Mouse (Mus musculus): Measurements from ENCODE around the gene Fstl1.

Gene Fstl1

DNA sequence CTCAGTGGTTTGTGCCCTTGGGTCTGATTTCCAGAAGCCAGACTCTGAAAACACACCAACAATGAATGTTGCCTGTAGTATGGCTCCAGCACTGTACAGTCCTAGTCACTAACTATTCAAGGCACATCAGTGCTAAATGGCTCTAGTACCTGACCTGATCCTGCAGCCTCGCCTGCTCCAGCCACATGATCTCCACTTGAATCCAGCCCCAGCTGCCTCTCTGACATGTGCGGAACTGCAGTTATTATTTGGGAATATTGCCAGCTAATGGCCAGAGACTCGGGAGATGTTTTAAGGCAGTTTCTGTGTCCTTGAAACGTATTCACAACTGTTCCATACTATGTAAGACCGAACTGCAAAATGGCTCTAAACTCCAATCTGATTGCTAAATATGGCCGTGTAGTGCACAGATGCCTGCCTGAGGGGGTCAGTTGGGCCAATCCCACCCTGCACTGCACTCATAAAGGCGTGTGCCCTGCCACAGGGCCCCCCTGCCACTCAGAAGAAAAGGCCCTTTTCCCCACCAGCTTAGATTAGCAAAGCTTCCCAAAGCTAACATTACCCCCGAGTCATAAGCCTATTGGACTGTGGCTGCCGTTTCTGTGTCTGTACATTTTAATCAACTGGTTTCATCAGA is 11.0 kb downstream of the Fstl1 start:
- no peak for DNase-seq (ENCODE audit: inconsistent ontology term)

DNA sequence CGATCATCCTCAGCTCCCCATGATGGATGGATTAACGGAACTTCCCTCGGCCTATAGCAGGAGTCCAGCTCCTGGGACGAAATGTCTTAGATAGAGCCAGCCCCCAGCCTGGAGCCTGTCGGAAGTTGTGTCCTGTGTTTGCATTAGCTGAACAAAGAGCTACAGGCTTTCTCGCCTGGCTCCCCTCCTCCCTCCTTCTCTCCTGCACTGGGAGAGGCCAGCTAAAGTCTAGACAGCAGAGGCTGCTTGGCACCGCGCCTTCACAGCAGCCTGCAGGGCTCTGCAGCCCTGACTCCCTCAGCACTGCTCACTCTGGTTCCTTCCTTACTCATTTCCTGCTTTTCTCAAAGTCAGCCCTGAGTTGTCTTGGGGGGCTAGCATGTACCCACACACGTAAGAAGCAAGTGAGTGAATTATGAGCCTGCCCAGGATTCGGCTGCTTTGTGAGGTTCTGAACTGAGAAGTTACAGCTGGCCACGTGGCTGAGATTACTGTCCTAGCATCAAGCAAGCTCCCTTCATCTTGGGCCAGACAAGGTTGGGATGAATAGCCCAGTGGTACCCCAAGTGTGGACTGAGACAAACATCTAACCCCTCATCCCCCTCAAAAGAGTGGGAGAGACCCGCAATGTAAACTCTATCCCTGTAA is 11.8 kb downstream of the Fstl1 start:
- peak; percentile 88 for DNase-seq (ENCODE audit: inconsistent ontology term)

DNA sequence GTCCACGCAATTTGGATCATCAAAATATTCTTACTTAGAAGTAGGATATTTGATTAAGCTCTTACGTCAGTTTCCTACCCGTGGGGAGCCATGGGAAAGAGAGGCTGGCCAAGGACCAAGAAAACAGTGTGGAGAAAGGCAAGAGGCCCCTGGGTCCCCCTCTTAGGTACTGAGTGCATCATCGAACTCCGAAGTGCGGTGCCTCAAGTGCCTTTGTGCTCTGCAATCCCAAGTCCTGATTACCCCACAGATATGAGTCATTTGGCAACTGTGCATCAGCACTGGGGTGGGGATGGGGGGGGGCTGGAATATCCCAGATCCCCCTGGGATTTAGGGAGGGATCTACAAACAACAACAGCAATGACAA is 12.3 kb downstream of the Fstl1 start:
- peak; percentile 55 for DNase-seq (ENCODE audit: inconsistent ontology term)

DNA sequence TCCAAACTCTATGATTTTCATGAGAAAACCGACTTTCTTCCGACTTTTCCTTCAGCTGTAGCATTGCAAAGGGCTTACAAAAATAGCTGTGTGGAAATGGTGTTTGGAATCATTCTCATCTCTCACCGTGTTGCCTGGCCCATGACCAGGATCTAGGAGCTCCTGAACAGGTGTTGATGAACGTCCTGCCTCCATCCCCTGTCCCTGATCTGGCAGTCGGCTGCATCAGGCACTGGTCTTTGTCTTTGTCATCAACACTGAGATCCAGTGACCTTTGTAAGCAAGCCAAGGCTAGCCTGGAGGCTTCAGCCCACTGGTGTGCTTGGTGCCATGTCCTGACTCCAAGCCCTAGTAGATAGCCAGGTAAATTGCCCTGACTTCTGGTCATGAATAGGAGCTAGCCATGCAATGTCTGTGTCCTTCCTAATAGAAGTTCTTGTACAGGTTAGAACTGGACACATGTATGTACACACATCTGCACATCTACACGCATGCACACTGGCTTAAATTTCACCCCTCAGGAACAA is 12.8 kb downstream of the Fstl1 start:
- DNase-seq (ENCODE audit: inconsistent ontology term) = no peak

DNA sequence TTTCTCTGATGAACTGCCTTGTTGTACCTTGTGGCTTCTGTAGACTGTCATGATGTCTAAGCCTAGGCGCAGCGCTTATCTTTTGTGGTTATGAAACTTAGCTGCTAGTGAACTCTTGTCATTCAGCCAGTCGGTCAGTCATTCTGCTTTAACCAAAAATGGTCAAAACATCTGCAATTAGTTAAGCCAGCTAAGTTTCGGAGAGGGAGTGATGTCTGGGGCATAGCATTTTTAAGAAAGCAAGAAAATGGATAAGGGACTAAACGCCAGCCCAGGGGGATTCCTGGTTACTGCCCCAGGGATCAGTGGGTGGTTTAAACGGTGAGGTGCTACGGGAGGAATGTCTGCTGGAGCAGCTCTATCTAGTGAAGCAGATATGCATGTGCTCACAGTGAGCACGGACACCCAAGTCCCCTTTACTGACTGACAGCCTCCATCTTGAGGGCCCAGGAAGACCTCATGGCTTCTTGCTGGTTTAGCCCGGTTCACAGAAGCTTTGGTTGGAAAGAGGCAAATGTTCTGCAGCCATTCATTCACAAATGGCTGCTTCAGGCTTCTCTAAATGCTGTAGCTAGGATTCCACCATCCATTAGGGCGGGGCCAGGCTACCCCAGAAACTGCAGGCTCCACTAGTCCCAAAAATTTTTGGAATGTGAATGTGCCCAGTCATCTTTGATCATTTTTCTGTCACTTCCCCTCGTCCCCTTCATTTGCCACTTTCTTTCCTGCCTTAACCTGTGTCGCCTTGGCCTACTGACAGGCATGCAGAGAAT is 13.5 kb downstream of the Fstl1 start:
- peak; percentile 76 for DNase-seq (ENCODE audit: inconsistent ontology term)

DNA sequence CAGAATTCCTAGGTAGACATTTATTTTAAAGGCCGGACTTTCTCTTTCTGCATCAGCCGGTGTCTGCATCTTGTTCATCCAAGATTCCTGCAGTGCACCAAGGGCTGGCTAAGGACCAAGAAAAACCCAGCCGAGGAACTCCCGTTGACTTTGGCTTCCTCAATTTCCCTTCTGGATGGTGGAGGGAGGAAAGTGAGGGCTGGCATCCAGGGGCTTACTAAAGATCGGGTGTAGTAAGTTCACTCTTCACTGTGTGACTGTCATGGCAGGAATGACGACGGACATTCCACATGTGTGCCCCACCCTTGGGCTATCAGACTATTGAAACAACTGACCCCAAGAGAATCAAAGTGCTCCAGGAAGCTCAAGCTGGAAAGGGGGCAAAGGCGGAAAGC is 14.1 kb downstream of the Fstl1 start:
- no peak for DNase-seq (ENCODE audit: inconsistent ontology term)

DNA sequence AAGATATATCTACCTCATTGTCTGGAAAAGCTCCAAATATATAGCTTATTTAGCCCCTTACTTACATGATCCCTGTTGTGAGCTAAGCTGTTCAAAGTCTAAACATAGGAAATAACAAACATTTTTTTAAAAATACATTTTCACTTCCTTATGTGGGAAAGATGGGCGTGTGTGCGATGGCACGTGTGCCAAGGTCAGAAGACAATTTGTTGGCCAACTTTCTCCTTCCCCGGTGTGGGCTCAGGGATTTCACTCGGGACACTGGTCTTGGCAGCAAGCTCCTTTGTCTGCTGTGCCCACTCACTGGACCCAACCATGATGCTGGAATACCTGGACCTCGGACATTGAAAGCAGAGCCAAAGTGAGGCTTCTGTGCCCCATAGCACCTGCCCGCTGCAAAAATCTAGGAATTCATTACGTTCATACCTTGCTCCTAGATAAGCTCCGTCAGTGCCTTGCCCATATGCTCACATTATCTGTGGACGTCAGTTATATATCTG is 19.0 kb downstream of the Fstl1 start:
- no peak for DNase-seq (ENCODE audit: inconsistent ontology term)

DNA sequence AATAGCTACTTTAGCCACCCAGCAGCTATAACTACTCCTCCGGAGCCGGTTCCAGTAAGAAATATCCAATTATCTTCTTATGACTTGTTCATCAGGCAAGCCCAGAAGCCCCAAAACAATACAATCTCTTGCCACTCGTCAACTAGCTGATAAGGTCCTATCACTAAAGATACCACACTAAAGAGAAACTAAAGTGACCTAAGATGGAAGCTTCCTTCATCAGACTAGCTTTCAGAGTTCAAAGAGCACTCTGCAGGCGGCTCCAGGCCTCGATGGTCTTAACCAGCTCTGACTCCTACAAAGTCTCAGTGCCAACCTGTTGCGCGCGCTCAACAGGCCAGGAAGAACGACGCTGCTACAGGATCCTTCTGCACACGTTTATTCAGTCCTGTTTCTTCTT is 19.6 kb downstream of the Fstl1 start:
- DNase-seq (ENCODE audit: inconsistent ontology term) = no peak

DNA sequence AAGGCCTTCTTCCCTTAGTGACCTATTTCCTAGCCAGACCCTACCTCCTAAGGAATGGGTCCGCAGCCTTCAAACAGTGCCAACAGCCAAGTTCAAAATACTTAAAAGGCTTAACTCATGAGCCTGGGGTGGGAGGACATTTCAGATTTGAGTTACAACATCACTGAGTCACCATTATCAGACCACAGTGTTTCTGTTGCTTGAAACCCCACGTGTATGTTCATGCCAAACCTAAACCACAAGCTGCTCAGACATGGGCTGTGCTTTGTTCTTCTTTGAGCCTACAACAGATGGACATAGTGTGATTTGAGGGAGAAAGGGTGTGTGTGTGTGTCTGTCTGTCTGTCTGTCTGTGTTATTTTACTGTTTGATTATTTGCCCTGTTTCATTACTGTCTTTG is 24.4 kb downstream of the Fstl1 start:
- peak; percentile 91 for DNase-seq (ENCODE audit: inconsistent ontology term)

DNA sequence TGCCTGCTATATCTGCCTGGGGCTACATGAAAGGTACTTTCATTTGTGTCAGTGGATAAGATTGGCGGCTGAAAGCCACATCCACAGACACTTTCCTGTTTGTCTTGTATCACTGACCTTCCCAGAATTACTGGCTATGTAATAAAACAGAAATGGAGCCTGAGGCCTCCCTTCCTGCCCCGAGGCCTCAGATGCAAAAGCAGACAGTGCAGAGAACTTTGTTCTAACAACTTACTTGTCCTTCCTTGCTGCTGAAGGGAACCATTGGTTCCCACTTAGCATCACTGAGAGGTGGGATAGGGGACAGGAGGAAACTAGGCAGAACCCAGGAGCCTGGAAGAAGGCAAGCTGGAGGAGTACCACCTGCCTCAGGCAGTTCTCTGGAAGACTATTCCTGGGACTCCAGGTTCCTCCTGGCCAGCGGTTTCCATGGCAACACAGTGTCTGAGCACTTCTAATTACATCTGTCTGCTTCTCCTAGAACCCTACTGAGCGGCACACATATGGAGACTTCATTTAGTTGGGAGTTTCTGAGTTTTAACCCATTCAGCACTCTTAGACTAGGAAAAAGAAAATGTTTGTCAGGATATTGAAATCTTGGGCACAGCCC is 26.1 kb downstream of the Fstl1 start:
- DNase-seq (ENCODE audit: inconsistent ontology term) = no peak

DNA sequence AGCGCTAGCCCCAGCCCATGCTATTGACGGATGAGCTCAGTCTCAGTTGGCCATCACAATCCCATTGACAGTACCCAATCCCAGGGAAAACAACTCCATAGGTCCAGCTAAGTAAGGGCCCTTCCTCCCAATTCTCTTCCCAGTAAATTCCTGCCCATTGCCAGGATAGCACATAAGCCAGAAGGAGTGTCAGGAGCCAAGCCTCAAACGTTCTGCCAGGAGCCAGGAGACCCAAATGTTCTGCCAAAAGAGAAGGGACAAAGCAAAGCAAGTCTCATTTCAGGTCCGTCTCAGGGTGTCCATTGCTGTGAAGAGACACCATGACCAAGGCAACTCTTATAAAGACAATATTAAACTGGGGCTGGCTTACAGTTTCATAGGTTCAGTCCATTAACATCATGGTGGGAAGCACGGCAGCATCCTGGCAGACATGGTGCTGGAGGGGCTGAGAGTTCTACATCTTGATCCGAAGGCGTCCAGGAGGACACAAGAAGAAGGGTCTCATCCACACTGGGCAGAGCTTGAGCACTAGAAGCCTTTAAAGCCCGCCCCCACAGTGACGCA is 26.8 kb downstream of the Fstl1 start:
- DNase-seq (ENCODE audit: inconsistent ontology term) = no peak

DNA sequence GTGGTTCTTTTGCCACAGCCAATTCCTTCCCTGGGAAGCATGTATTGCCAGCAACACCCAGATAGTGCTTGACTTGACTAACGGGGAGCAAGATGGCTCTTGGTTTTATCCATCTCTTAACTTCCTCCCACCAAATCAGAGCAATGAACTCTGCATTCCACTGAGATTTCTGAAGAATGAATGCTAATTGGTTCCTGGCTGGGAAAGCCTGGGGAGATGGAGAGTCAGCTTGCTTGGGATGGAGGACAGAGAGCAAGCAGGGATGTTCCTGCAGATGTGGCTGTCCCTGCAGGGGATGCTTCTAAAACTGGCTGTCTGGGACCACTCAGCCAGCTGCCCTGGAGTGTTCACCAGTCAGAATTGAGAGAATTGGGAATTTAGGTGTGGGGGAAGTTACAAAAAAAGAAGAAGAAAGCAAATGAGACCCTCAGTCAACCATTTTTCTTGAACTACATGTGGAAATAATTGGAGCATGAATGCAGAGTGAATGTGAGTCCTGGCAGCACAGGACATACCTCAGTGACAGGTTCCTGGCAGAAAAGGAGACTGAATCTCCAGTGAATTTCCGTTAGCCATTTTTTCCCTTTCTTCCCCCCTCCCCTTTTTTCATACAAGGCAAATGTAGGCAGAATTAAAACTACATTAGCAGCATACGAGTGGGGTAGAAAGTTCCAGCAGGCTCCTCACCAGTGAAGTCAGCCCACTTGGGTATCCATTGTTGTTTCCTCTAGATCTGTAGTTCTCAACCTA is 29.2 kb downstream of the Fstl1 start:
- DNase-seq (ENCODE audit: inconsistent ontology term) = peak; percentile 89

DNA sequence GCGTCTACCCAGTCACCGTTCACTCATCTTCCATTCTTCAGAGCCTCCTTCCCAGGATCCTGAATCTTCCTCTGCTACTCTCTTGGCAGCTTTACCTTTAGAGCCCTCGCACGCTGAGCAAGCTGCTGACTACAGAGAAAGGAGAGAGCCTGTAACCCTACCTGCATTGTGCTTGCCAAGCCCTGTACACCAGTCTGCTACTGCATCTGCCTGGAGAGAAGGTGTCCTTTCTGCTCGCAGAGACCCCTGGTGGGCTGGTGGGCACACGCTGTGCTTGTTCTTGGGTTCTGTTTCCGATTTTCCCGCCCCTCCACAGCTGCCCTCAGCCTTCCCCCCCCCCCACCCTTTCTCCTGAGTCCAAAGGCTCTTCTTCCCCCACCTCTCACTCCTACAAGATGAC is 30.6 kb downstream of the Fstl1 start:
- no peak for DNase-seq (ENCODE audit: inconsistent ontology term)

DNA sequence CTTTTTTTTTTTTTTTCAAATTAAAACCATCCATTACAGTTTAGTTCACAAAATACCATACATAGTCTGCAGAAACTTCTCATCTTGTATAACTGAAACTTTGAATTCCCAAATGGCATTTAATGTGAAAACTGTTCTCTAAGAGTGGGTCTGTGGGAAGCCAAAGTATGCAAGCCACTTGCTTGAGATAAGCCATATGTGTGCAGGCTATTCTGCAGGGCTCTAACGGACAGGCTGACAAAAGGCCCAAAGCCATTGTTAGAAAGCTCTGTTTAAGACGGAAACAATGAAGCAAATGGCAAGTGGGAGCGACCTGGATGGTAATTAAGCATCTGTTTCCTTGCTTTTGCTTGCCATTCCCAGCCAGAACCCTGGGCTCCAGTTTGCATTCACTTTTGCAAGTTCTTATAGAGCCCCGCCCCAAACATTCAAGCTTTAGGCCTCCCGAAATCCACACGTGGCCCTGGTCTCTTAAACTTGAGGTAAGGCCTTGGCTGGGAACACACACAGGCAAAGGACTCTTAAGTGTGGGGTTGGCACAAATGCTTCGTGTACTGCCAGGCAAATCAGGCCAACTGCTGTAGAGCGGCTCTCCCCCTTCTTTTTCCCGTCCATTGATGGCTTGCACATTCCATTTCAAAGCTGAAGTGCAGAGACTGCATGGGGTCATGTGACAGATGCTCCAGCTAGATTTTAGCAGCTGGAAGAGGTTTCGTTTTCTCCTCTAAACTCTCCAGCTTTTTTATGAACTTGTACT is 32.4 kb downstream of the Fstl1 start:
- peak; percentile 65 for DNase-seq (ENCODE audit: inconsistent ontology term)

DNA sequence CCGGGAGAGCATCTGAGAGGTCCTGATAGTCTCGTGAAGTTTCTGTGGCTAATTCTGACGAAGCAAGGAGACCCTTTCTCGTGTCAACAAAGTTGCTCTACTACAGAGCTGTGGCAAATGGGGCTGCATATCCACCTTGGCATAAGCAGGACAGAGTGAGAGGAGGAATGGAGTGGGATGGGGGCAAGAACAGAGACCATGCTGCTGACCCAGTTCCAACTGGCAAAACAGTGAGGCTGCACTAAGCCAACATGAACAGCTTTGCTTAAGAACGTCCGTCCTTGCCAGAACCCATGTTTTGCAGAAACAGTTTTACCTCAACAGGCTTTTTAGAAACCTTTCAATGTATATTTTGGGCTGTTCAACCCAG is 32.9 kb downstream of the Fstl1 start:
- DNase-seq (ENCODE audit: inconsistent ontology term) = no peak

DNA sequence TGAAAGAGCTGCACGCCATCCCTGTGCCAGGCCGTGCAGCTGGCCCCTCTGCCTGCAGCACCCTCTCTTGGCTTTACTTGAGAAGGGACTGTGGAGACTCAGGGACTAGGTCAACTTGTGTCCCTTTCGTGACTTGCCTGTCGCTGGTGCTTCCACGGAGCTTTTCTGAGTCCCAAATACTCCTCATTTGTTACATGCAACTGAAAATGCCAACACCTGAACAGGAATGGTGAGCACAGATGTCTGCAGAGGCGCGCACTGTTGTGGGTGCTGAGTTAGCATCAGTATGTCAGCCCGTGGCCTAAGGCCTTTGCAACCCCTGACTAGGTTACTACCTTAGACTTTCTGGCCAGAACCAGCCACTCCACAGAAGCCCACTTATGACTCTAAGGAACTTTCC is 35.2 kb downstream of the Fstl1 start:
- DNase-seq (ENCODE audit: inconsistent ontology term) = no peak

DNA sequence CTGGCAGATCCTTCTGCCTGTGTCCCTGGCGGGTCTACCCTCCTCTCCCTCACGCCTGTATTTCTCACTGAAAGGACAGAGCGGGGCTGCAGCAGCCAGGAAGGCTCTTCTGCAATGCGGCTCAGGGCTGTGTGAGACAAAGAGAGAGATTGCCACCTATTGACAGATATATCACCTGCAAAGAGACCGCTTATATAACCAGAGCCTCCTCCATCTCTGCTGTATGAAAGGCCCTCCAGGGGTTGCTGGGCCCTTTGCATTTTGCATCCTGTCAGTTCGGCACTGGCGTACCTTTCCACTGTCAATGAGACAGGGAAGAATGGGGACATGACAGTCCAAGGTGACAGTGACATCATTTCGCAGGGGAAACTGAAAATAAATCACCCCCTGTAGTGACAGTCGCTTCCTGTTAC is 35.8 kb downstream of the Fstl1 start:
- DNase-seq (ENCODE audit: inconsistent ontology term) = no peak

DNA sequence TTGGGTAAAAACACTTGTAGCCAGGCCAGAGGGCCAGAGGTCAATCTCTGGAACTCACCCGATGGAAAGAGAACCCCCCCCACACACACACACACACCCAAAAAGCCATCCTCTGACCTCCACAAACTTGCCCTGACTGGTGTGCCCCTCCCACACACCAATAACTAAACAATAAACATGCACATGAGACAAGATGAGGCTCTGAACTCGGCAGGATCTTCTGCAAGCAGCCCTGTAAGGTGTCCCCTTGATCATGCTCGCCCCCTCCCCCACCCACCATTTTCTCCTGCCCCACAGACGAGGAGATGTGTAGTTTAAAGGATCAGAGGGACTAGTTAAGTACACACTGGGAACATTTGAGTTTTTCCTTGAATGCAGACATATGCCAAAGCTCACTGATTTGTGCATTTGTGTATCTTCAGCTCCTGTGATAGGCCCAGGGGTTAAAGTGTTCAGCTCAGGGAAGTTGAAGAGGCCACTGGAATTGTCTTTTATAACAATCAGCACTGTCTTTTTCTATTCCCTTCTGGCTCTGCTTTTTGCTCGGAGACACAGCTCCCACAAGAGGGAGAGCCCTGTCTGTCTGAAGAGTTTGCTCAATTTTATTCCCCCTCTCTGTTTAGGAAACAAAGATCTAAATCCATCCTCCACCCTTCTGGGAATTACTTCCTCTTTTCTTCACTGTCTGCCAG is 37.2 kb downstream of the Fstl1 start:
- DNase-seq (ENCODE audit: inconsistent ontology term) = no peak

DNA sequence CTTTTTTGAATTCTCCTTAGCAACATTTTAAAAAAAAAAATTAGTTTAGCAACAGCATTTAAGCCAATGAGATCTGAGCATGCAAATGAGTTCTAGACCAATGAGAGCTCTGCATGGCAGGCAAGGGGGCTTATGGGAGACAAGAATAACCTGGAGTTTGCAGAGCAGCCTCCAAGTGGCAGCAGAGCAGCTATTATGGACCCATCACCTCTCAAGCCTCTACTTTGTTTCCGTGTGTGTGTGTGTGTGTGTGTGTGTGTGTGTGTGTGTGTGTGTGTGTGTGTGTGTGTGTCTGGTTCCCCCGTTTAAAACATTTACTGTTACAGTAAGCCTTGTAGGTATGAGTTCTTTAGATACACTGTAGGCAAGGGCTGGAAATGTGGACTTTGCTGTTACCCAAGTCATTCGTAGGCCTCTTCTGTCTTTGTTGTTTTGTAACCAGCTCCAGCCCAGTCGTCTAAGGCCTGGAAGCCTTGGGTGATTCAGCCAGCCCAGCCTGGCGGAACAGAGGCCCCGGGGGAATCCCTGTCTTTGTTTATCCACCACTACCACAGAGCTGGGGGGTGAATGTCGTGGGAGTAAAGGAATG is 37.8 kb downstream of the Fstl1 start:
- peak; percentile 90 for DNase-seq (ENCODE audit: inconsistent ontology term)

DNA sequence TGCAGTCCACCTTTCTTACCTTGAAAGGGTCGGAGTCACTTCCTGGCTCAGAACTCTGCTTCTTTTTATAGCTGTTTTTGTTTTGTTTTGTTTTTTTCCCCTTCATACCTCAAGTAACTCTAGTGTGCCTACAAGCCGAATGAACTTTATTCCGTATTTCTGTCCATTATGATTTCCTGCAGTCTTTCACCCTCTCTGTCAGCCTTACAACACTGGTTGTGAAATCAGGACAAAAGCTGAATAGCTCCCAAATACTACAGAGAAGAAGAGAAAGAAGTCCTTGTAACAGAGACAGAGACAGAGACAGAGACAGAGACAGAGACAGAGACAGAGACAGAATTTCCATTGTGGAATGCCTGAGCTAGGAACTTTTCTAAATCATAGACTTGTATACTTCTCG is 41.3 kb downstream of the Fstl1 start:
- DNase-seq (ENCODE audit: inconsistent ontology term) = no peak

Data from Muller cell, postnatal 12 days (primary cell).